Comparison of ENCODE assay signal across 10 mouse cellular contexts in the genomic region with DNA sequence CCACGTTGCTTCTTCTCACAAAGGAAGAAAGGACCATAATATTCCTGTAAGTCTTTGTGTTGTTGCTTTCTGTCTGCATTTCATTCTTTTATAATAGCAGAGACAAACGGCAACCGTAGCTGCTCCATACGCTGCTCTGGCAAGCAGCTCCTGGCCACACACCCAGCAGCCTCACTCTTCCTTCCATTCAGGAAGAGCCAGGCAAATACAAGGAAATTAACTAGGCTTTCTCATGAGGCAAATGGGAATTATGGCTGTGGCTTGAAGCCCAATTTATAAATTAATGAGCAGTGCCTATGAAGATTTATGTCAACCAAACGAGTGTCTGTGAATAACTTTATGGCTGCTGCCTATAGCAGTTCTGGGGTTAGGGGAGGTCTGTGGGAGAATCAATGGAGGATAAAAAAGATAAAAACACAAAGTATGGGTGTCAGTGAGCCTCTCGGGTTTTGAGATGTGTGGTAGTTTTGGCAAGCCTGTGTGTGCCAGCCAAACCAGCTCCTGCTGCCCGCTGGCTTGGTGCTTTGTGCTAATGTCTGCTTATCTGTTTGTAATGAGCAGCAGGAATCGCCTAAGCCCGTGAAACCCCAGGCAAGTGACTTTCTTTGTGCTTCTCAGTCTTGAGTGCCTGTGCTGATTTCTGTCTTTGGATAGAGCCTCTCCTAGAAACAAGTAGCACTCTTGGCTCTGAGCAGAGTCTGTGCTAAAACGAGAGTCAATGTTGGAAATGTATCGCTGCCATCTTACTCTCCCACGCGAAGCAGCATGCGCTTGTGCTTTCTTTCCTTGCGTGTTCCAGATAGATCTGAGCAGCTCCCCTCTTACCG. TPM values are rescaled to one million over a fixed set of nuclear protein-coding genes. Genes with fewer than 3 reads are reported as not detected.
A peak's percentile ranks its signal among the peaks of the same experiment; 100 is the strongest.
DNase-seq lines count a peak whose midpoint lies in the region; ATAC-seq and TF ChIP-seq lines count a peak whose summit lies in the region.
"Had no signal": no experiment of that assay in that cellular context is flagged by ENCODE, and none has a peak within 500 bp of the region (broad histone marks: within the 10 kb centered on the region; RNA-seq: fewer than 3 reads in every experiment).

No protein-coding gene starts in this region.

- no peaks in the 10 kb centered on the region for H3K36me3 ChIP-seq in liver, adult 2 months (ENCODE audit: control insufficient read depth, insufficient read depth, low read length)
- H3K36me3 ChIP-seq in liver, embryonic 12.5 days, result peaks cover 53% of the 10 kb centered on the region

- no peak for TF ChIP-seq POLR2A in liver, adult 2 months (IDR thresholded peaks at IDR 0.05; ENCODE audit: extremely low read depth, insufficient read depth, low read length)

- H3K27ac ChIP-seq in liver, adult 2 months (replicated peaks; ENCODE audit: insufficient read depth, low read depth, low read length), result no peak overlapping the region
- H3K27ac ChIP-seq in liver, embryonic 12.5 days, result no peak overlapping the region
- peak overlapping the region; percentile 36 for H3K27ac ChIP-seq in left cerebral cortex, adult 2 months
- H3K27ac ChIP-seq: limb, embryonic 13.5 days had no signal

- H3K79me2 ChIP-seq in liver, adult 2 months (ENCODE audit: control insufficient read depth, insufficient read depth, low read length), result no peaks in the 10 kb centered on the region

- H3K9me3 ChIP-seq in liver, embryonic 12.5 days (replicated peaks), result no peaks in the 10 kb centered on the region
- H3K9me3 ChIP-seq: limb, embryonic 13.5 days had no signal

- DNase-seq in cerebellum, postnatal 10 days, result peak; percentile 50 to 62
- no peak for DNase-seq in cerebellum, adult 11 months
- DNase-seq in liver, adult 2 months (ENCODE audit: extremely low read depth, low read depth, low spot score), result no peak
- peak; percentile 27 to 33 for DNase-seq in left cerebral cortex, adult 2 months (ENCODE audit: extremely low spot score in 1 of 2, low spot score in 2 of 2)
- peak; percentile 26 for DNase-seq in right cerebral cortex, postnatal 14 days
- DNase-seq in heart, adult 9 months (ENCODE audit: low spot score in 2 of 2), result no peak
- no peak for DNase-seq in testis, postnatal 10 days (ENCODE audit: low spot score)
- DNase-seq: B cell, adult 2 months had no signal

- no peaks in the 10 kb centered on the region for H3K4me1 ChIP-seq in liver, adult 2 months (ENCODE audit: control insufficient read depth, insufficient read depth, low read length)
- no peaks in the 10 kb centered on the region for H3K4me1 ChIP-seq in liver, embryonic 12.5 days

- TF ChIP-seq CTCF in liver, adult 2 months (IDR thresholded peaks at IDR 0.05; ENCODE audit: low read depth, low read length), result no peak
- TF ChIP-seq CTCF in left cerebral cortex, adult 2 months (IDR thresholded peaks at IDR 0.05), result no peak

- 91% methylated on average over 16 of the region's 16 CpGs for WGBS in liver, adult 2 months
- 81% methylated on average over 16 of the region's 16 CpGs for WGBS in liver, embryonic 12.5 days (ENCODE audit: insufficient replicate concordance)

- peak overlapping the region; percentile 19; the same call in 1 of the 2 replicates for H3K4me3 ChIP-seq in liver, adult 2 months (ENCODE audit: insufficient read depth, low read depth, low read length)
- no peak overlapping the region for H3K4me3 ChIP-seq in liver, embryonic 12.5 days
- no peak overlapping the region for H3K4me3 ChIP-seq in left cerebral cortex, adult 2 months
- H3K4me3 ChIP-seq: limb, embryonic 13.5 days had no signal

- H3K4me2 ChIP-seq in liver, embryonic 12.5 days, result no peak overlapping the region
- H3K4me2 ChIP-seq: limb, embryonic 13.5 days had no signal

- intact Hi-C loops in left cerebral cortex, adult 2 months (cut with DNase I), result no loop called here

- H3K9ac ChIP-seq in liver, adult 2 months (ENCODE audit: low read depth, low read length), result no peak overlapping the region
- H3K9ac ChIP-seq in liver, embryonic 12.5 days, result no peak overlapping the region
- H3K9ac ChIP-seq: limb, embryonic 13.5 days had no signal

- H3K27me3 ChIP-seq in liver, adult 2 months (ENCODE audit: control insufficient read depth, insufficient read depth, low read length), result no peaks in the 10 kb centered on the region
- H3K27me3 ChIP-seq in liver, embryonic 12.5 days (replicated peaks), result no peaks in the 10 kb centered on the region
- H3K27me3 ChIP-seq: limb, embryonic 13.5 days had no signal

- no peak for ATAC-seq in liver, embryonic 12.5 days

RNA-seq across cellular contexts. Expression of a gene that starts 54.2 kb away (rescaled TPM):
- 7.5 and 10.9 TPM in 2 replicates for total RNA-seq in liver, adult 2 months (2014; rRNA removed)
- 3.0 and 4.4 TPM in 2 replicates for polyA plus RNA-seq in liver, adult 2 months (2012; rRNA removed)
- 34.6 and 37.0 TPM in 2 replicates for polyA plus RNA-seq in liver, embryonic 12.5 days (2016; fragmentation: Nextera tagmentation; extraction: Ambion mirVana)
- 100 to 1,000 TPM; 219 to 221 TPM for total RNA-seq in left cerebral cortex, adult 2 months (2021)

Comparison
In these comparisons a context has a peak if more than half of its experiments do, and no peak if none do; other contexts are left out.
1. DNase-seq: peak in cerebellum, postnatal 10 days (2 of 2), left cerebral cortex, adult 2 months (2 of 2) and right cerebral cortex, postnatal 14 days (single experiment); none in cerebellum, adult 11 months (single experiment), liver, adult 2 months (single experiment), heart, adult 9 months (0 of 2) and testis, postnatal 10 days (single experiment).
2. RNA of a gene that starts 54.2 kb away (total RNA-seq): 219 to 221 TPM in left cerebral cortex, adult 2 months; 7.5 to 10.9 TPM in liver, adult 2 months; every median in the first group is over 10 times any median in the second.